Mouse (Mus musculus) v-Abl transformed pro-B cells (cell line): ENCODE results near the gene Cebpa.

Source experiments
- in situ Hi-C, 2 experiments: fragments of 400-800 bp; cut with MboI; formaldehyde crosslinking; loops; one replicate each; pipeline ENCODE4 v1.15.1; 2025; ENCODE audit not compliant: unreplicated experiment in 2 of 2

Cebpa gene

DNA sequence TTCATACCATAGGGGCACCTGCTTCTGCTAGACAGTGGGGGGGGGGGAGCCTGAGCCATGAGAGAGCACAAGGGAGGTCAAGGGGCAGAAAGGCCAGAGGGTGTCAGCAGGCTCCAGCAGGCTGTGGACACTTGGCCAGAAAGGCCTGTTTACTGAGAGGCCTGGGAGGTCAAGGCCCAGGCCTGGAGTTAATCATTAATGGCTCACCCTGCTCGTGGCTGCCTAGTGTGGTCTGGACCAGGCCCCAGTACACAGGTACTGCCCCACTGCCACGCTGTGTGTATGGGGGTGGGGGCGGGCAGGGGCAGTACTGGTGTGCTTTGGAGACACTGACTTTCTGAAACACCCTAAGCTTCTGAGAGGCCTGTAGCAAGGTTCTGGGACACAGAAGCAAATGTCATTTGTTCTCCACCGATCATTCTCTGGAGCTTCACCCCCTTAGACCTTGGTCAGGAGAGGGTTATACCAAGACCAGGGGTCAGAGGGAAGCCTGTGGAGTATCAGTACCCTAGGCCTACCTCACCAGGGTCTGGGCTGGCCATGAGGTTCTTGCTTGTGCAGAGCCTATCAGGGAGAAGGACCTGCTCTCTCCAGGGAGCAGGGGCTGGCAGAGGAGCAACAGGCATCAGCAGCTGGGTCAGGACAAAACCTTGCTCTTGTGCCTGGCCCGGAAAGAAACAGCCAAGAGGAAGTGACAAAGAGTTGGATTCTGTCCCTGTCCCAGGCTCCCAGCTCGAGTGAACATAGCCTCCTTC, 24.9 kb downstream of the Cebpa start:
- in situ Hi-C loops = no loop called here

DNA sequence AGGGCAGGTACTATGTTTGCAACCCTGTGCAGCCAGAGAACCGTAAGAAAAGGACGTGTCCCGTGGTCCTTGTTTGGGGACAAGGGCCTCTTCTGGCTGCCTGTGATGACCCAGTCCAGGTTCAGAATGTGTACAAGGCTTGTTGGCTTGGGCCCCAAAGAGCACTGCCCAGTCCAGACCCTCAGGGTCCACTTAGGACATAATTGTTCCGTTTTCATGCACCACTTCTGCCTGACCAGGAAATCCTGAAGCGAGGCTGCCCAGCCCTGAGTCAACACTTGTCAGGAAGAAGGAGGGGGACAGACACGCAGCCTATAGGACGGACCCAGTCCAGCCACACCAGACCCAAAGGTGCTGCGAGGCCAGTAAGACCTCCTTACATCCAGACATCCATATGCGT, 26.0 kb downstream of the Cebpa start:
- in situ Hi-C loops = no loop called here

DNA sequence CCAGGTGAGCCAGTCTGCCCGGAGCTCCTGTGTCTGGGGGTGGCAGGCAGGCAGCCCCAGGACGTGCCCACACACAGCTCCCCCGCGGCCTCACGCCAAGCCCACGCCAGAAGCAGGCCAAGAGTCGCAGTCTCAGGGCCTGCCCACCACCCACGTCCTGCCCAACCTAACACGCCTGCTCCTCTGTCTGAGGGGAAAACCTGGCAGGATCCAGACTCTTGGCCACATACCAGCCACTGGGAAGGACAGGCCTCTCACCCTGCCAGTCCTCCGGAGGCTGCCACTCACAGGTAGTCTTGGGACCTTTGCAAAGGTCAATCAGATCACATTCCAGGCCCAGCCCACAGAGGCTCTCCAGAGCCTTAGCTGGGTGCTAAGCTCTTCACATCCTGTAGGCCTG, 27.2 kb downstream of the Cebpa start:
- in situ Hi-C loops = no loop called here

DNA sequence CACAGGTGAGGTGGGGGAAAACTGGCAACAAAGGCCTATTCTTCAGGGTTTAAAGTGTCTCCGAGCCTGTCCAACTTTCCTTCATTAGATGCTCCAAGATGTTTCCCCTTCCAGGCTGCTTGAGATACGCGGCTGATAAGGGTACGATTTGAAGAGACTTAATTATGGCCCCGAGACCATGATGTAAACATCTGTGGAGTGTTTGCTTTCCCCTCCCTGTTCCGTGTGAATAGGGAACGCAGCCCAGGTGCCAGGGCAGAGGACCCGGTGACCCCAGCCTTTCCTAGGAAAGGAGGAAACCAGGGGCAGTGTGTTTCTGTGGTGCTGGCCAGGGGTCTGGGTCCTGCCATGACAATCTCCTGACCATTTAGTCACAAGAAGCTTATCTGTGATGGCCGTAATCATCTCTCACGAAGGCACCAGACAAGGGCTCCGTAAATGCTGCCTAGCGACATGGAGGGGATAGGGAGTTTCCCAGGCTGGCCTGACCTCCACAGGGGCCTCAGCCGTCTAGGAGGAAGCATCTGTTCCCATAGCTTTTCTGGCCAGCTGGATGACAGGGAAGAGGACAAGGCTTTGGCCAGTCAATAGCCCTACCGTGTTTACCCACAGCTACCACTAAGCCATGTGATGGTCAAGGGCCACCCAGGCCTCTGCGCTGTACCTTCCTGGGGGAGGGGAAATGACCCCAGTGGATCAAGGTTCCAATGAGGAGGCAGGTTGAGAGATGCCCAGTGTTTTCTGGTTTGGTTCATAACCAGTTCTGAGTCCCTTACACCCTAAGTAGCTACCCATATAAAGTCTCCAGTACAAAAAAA, 30.7 kb downstream of the Cebpa start:
- in situ Hi-C loops = no loop called here

DNA sequence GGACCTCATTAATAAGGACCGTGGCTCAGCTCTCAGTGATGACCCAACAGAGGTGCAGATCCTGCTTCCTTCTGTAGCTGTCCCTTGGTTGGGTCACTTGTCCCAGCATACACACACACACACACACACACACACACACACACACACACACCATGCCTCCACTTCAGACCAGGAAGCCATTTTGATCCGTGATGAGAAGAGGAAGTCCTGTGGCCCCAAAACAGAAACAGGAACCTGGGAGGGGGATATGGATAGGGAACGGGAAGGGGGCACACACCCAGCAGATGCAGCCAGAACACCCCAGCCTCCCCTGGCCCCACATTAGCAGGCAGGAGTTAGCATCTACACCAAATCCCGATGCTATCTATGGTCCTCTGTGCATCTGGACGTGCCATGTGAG, 31.8 kb downstream of the Cebpa start:
- in situ Hi-C loops = no loop called here

DNA sequence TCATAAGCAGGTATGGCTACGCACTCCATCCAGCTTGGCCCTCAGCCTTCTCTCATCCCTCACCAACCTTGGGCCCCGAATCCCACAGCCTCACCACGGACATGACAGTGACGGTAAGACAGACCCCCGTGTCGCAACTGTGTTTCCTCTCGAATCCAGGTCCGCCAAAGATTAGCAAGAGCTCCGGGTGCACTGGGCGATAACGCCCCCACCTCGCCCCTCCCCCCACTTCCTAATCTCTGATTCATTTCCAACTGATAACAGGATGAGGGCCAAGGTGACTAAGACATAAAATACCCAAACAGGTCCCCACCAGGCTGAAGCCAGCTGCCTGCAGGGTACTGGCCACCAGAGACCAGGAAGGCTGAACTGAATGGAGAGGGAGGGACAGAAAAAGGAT, 35.4 kb downstream of the Cebpa start:
- in situ Hi-C loops = no loop called here

DNA sequence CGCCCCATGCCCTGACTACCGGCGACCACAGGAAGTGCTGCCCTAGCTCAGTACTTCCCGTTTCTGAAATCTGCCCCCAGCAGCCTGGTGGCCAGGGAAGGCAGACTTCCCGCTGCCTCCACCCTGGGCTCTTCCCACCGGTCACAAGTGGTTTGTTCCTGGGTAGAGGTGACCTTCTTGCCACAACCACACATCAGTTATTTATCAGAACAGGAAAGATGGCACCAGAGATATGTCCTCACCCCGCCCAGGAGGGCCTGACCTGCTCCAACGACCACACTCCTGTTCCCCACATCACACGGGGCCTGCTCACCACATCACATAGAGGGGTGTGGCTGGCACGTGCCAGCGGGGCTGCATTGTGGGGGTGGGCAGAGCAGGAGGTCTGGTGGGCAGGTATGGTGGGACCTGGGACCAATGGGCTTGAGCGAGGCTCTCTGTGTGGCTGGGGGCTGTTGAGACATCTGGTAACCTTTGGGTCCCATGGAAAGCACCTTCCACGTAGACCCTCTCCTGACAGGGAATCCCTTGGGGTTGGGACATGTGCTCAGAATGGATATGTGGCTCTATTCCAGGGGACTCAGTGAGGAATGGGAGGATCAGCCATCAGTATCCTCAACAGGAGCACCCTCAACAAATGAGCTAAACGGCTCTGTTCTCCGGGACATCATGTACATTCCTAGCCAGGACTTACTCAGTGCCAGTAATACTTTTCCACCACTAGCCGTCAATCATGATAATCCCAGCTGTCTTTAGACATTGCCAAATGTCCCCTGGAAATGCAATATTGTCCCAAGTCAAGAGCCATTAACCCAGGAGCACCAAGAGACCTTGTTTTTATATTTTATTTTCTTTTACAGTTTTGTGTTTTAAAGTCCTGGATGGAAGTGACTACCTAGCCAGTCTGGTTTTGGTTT, 37.7 kb downstream of the Cebpa start:
- in situ Hi-C loops = no loop called here

DNA sequence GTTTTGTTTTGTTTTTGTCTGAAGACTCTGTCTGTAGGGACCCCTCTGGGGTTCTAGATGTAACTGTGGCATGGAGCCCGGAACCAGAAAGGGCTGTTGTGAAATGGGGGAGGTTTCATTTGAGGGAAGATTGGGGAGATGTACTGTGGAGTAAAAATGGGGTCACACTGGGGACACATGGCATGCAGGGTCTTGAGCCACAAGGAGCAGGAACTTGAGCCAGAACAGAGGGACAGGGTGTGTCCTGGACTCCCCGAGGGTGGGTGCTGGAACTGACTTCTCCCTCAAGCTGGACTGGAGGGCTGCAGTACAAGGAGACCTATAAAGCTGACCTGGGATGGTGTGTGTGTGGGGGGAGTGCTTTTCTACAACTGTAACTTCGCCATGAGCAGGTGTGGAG, 38.4 kb downstream of the Cebpa start:
- in situ Hi-C loops = no loop called here

DNA sequence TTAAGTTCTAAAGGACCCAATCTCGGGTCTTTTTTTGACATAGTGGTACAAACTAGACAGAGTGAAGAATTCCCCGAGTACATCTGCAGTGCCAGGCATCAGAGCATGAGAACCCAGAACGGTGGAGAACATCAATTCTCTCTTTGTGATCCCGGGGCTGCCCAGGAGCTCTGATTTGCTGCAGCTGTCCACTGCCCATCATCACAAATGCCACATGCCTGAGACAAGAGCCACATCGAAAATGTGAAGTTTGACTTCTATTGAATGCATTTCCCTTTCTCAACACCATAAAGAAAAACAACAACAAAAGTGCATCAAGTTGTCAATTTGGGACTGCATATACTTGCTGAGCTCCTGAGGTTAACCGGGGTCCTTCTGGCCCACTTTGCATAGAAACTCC, 43.4 kb downstream of the Cebpa start:
- in situ Hi-C loops = no loop called here

DNA sequence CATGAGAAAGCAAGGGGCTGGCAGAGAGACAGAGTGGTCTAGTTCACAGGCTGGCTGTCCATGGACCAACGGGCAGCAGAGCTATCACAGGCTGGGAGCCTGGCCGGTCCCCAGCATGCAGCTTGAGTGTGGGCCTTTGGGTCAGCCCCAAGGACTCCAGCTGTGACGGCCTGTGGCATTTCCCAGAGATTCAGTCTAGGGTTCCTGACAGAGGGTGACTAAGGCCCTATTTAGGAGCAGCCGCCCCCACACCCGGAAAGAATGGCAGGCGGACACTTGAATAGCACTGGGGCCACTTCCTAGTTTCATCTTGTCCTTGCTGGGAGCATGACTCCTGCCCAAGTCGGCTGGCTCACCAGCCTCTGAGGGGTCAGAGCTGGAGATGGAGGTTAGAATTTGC, 44.5 kb downstream of the Cebpa start:
- in situ Hi-C loops = no loop called here

DNA sequence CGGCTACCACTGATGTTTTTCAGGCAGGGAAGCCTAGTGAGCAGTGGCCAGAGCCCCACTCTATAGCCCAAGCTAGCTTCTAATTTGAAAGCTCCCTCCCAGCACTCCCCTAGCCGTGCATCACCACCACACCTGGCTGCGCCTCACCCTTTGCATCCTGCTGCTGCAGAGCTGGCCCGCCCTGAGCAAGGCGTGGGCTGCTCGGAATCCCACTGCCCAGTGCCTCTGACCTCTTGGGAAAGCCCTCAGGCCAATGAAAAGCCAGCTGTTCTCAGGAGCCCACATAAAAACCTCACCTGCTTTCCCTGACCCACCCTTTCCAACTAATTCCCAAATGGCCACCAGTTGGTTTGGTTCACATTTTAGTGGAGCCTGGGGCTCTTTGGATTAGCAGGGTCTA, 45.0 kb downstream of the Cebpa start:
- in situ Hi-C loops = no loop called here

DNA sequence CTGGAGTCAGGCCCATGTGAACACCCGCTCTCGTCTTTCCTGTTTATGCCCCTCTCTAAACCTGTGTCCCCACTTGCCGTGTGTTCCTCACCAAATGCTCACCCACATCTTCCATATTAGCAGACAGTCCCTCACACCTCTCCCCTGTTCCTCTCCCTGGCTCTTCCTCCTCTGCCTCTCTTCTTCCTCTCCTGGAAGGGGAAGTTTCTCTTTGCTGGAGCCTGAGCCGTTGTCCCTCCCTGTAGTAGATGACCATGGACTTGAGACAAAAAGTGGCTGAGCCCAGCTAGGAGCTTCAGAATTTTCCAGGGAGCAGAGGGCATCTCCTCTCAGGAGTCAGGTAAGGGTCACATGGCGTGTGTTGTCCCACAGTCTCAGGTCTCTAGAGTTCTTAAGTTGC, 47.9 kb downstream of the Cebpa start:
- in situ Hi-C loops = no loop called here

DNA sequence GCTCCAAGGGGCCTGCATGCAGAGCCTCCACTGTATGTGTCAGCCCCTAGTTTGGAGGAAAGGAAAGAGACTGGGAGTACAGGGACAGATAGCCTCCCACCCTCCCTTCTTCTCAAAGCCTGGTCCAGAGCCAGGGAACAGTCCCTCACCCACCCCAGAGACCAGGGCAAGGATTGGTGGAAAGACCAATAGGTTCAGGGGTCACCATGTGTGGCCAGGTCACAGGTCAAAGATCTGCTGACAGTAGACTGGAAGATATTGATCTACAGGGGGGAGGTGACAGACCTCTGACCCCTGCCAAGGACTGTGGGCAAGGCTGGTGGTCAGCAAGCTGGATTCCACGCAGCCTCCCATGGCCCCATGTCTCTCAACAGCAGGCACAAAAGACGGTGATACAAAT, 48.8 kb downstream of the Cebpa start:
- in situ Hi-C loops = no loop called here

DNA sequence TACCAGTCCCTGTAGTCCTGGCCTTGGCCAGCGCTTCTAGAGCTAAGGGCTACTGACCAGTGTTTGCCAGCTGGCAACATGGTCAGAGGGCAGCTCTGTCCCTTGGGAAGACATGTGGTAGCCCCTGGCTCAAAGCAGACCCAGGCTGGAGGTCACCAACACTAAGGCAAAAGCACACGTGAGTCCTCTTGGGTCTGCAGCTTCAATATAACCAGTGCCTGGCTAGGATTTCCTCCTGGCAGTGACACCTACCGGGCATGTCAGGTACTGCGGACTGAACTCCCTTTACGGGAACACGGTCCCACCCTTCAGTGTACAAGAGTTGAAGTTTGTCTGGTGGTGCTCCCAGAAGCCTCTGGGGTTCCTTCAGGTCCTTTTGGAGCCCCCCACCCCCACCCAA, 50.2 kb downstream of the Cebpa start:
- in situ Hi-C loops = no loop called here
